Mouse (Mus musculus) layer of hippocampus, adult 2 months (tissue): Measurements from ENCODE around the gene Ghrh. TPM values are rescaled to one million over a fixed set of nuclear protein-coding genes. Genes with fewer than 3 reads are reported as not detected.

Experiments
- DNase-seq, 2 experiments: peaks; one replicate each; pipeline ENCODE4 v3.0.0; 2022; ENCODE audit warnings: low spot score in 2 of 2
- H3K27ac ChIP-seq: fragments of 200-600 bp; 2 replicates; pipeline ENCODE4 v1.8.1; 2022
- H3K4me3 ChIP-seq: fragments of 200-600 bp; 2 replicates; pipeline ENCODE4 v1.8.1; 2022; ENCODE audit warnings: mild to moderate bottlenecking
- CTCF ChIP-seq: fragments of 200-600 bp; conservative IDR thresholded peaks from 2 replicates; pipeline ENCODE4 v1.8.1; 2022; ENCODE audit warnings: antibody characterized with exemption, mild to moderate bottlenecking, moderate library complexity
- total RNA-seq, 2 experiments: library from RNA; stranded (reverse); gene quantifications; 2 replicates each; pipeline ENCODE4 v1.2.3; 2021

The Ghrh gene
- total RNA-seq, 2 experiments from 2014 or later, result not detected

DNA sequence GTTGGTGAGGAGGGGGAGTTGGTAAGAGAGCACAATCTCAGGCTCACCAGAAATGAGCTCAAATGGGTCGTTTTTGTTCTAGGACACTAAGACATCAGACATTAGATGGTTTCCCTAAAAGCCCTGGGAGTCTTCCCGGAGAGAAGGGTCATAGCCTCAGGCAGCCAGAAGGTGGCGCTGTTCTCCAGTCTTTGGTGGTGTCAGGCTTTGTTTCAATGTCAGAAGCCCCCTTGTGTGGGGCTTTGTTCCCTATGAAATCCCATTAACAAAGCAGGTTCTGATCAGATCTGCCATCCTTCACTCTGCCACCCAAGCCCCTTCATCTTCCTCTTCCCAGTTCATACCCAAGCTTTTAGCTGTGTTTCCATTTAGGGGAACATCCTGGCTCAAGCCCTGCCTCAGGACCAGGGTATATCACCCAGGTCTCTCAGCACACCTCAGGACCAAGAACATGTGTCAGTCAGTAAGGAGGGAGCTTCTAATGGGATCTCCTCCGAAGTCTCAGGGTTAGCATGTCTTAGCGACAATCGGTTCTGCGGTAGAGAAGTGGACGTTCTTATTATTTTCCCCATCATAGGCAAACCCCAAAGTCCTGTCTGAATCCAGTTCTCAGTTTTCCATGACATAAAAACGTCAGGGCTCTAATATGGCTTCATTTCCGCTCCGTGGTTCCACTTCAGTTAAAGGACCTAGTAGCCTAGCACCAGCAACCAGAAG is 5.6 kb downstream of the Ghrh start:
- peak; percentile 92 for TF ChIP-seq CTCF
- Histone ChIP-seq H3K27ac (peak overlapping the region; percentile 75), H3K4me3 (no peak overlapping the region)
- DNase-seq, result peak; percentile 61 to 82

GRCm38 (mm10) chr2:157340221-157340741 is 7.0 kb downstream of the Ghrh start:
- Histone ChIP-seq H3K27ac (peak overlapping the region; percentile 90), H3K4me3 (no peak overlapping the region)
- TF ChIP-seq CTCF, result no peak
- DNase-seq, result peak; percentile 49 to 87

DNA sequence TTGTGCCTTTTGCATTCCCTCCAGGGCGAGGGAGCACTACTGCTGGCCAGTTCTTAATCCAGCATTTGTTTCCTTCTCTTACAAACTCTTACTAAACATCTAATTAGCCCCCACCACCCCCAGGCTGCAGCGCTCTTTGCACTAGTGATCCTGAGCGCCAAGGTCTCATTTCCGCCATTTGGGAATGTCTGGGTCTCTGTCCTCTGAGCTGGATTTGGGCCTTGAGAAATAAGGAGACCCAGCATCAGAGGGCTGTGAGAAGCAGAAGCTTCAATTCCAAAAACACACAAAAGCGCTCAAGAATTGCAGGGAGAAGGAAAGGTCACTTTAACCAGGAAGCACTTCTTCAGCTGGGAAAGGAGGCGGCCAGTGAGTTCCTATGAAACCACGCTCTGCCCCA is 7.8 kb downstream of the Ghrh start:
- DNase-seq, result no peak

DNA sequence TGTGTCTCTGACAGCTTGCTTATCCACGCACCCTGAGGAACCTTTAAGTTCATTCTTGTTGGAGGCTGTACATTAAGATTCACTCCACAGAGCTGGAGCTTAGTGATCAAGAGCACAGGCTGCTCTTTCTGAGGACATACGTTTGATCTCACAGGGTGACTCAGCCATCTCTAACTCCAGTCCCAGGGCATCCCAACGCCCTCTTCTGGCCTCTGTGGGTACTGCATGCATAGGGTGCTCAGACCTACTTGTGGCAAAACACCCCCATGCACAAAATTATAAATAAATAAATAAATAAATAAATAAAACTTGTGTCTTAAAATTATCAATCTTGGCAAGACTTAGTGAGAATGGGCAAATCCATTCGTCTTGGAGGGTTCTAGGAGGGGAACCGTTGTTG is 8.6 kb downstream of the Ghrh start:
- Histone ChIP-seq H3K4me3 (no peak overlapping the region), H3K27ac (no peak overlapping the region)
- DNase-seq, result peak; percentile 64 to 80
- peak; percentile 86 for TF ChIP-seq CTCF

More for the DNA sequence above, 7.8 kb downstream of the Ghrh start:
- TF ChIP-seq CTCF, result no peak
- peak overlapping the region; percentile 90 for H3K27ac ChIP-seq
- no peak overlapping the region for H3K4me3 ChIP-seq

DNA sequence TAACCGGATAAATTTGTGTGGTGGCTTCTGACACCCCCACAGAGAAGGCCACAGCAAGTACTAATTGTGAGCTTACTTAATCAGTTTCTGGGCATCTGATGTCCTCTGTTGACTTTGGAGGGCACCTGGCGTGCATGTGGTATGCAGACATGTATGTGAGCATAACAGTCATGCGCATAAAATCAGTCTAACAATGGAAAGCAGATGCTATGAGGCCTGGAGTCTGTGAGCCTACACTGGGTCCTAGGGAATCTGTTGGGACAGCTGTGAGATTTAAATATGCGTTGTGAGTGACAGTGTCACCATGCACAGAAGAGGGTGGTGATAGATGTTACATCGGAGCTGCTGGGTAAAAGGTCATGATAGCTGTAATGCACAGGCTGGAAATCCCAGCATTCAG is 15.2 kb downstream of the Ghrh start:
- H3K4me3 ChIP-seq, result no peak overlapping the region
- H3K27ac ChIP-seq, result no peak overlapping the region
- no peak for TF ChIP-seq CTCF
- DNase-seq, result no peak

DNA sequence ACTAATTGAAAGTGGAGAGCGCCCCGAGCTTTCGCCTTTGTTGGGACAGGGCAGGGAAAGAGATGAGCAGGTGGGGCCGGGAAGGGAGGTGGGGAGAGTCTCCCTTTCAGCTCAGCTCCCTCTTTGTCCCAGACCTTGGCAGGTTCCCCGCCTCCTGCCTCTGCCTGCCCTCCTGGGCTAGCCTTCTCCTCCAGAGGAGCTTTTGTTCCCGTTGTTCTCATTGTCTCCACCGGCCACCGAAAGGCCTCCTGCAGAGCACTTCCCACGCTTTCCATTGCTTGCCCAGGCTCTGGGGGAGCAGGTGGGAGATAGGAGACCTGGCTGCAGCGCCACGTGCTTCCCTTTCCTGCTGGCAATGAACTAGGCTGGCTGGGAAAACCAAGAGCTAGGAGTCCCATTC is 18.7 kb downstream of the Ghrh start:
- Histone ChIP-seq H3K4me3 (no peak overlapping the region), H3K27ac (no peak overlapping the region)
- no peak for TF ChIP-seq CTCF
- DNase-seq, result no peak

DNA sequence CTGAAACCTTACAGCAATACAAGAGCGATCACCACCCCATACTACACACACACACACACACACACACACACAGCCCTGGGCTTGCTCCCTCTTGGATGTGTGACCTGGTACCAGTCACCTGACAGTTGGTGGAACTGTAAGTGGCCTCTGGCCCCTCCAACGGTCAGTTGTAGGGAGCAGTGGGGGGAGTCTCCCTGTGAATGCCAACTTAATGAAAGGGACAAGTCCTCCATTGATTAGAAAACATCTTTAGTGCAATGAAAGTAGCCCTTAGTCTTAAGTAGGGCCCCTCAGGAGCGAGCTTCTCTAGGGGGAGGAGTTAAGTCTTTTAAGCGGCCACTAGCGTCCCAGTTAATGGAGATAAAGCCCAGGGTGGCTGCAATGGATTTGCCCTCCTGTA is 19.2 kb downstream of the Ghrh start:
- no peak for TF ChIP-seq CTCF
- no peak for DNase-seq
- Histone ChIP-seq H3K4me3 (no peak overlapping the region), H3K27ac (no peak overlapping the region)

DNA sequence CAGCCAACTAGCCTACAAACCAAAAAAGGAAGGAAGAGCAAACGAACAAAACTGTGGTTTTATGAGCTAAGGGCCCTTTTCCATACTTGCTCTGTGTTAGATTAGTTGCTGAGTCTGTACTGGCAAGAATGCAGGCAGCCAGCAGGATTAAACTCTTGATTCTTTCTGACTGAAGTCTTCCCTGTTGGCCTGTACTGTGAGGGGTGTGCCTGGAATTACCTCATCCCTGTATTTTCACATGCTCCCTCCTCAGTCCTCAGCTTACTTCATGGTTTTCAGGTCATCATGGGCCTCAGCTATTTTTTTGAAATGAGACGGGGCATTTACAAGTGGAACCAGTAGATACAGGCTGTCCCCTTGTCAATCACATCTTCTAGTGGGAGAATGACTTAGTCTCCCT is 22.1 kb downstream of the Ghrh start:
- no peak overlapping the region for H3K27ac ChIP-seq
- H3K4me3 ChIP-seq, result no peak overlapping the region
- DNase-seq, result no peak
- TF ChIP-seq CTCF, result no peak

DNA sequence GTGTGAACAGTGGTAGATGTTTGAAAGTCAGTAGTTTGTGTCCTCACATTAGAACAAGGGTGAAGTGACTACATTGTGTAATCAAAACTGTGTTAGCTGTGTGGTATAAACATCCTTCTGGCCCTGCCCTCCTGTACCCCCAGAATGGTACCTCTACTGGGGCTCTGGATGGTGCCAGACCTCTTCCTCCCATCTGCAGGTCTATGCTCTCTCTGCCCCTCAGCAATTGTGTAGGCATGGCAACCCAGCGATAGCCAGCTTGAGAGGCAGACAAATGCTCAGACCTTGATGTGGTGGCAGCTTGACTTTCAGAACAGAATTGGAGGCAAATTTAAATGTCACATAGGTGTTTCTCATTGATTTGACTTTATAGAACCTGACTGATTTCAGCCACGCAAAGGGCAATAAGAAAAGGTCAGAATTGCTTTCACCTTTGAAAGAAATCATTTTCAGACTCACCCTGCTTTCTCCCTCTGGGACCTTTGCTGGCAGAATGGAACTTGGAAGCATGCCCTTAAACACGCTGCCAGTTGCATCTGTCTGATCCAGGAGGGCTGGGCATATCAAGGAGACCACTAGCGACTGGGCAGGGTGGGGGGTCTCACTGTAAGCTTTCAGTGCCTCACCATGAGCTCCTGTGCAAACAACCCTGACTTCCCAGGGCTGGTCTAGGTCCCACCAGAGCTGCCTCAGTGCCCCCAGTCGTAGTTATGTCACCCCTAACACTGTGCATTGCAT is 25.1 kb downstream of the Ghrh start:
- Histone ChIP-seq H3K4me3 (no peak overlapping the region), H3K27ac (peak overlapping the region; percentile 18; the same call in 1 of the 2 replicates)
- DNase-seq, result no peak
- no peak for TF ChIP-seq CTCF

- DNase-seq, result no peak
- 0 out of 2 replicates have a peak overlapping the region, but pooled peaks have one; percentile 1 for H3K27ac ChIP-seq
- H3K4me3 ChIP-seq, result no peak overlapping the region
- no peak for TF ChIP-seq CTCF
These were observed 26.4 kb downstream of the Ghrh start for GRCm38 (mm10) chr2:157320886-157321285.

DNA sequence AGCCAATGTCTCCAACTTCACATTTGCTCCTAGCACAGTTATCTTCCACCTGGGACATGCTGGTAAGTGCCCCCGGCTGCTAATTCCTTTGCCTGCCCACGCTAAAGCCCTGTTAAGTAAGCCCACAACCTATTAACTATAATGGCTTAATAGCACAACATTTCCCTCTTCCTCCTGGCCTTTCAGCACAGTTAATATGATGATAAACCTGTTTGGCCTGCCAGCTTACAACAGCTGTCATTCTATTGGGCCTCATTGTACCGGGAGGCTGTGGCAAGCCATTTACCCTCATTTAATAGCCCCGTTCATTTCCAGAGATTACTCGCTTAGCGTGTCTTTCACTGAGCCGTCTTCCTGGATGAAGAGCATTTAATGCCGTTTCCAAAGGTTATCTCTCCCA is 27.2 kb downstream of the Ghrh start:
- no peak for TF ChIP-seq CTCF
- H3K4me3 ChIP-seq, result no peak overlapping the region
- no peak for DNase-seq
- H3K27ac ChIP-seq, result no peak overlapping the region

GRCm38 (mm10) chr2:157317220-157317619 is 30.1 kb downstream of the Ghrh start:
- no peak overlapping the region for H3K4me3 ChIP-seq
- H3K27ac ChIP-seq, result peak overlapping the region; percentile 18; the same call in 1 of the 2 replicates
- DNase-seq, result no peak
- TF ChIP-seq CTCF, result no peak

DNA sequence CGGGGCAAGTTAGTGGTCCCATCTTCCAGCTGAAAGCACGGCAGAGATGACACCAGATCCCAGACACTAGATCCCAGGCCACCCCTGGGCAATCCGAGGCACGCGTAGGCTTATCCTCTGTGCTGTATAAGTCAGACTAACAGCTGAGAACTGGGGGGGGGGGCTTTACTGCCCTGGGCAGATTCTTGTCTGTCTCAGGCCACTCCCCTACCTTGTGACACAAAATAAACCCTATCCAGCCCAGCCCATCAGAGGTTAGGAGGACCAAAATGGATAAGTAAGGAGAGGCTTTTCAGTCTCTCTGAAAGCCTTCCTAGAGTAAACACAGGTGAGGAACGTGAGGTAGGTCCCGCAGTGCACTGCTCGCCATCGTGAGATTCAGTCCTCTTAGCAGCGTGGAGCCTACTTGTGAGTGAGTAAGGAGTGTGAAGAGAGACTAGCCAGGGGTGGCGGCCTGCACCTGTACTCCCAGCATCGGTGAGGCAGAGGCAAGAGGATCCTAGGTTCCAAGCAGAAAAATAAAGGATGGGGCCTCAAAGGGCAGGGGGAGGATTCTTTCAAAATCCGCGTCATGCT is 30.9 kb downstream of the Ghrh start:
- no peak for DNase-seq
- TF ChIP-seq CTCF, result no peak
- Histone ChIP-seq H3K27ac (no peak overlapping the region), H3K4me3 (no peak overlapping the region)
